Mouse (Mus musculus) cerebellum, adult 11 months (tissue): Measurements from ENCODE around the gene Lekr1.

Experiments
- DNase-seq: peaks from one replicate; pipeline ENCODE4 v3.0.0; 2022

Gene Lekr1

DNA sequence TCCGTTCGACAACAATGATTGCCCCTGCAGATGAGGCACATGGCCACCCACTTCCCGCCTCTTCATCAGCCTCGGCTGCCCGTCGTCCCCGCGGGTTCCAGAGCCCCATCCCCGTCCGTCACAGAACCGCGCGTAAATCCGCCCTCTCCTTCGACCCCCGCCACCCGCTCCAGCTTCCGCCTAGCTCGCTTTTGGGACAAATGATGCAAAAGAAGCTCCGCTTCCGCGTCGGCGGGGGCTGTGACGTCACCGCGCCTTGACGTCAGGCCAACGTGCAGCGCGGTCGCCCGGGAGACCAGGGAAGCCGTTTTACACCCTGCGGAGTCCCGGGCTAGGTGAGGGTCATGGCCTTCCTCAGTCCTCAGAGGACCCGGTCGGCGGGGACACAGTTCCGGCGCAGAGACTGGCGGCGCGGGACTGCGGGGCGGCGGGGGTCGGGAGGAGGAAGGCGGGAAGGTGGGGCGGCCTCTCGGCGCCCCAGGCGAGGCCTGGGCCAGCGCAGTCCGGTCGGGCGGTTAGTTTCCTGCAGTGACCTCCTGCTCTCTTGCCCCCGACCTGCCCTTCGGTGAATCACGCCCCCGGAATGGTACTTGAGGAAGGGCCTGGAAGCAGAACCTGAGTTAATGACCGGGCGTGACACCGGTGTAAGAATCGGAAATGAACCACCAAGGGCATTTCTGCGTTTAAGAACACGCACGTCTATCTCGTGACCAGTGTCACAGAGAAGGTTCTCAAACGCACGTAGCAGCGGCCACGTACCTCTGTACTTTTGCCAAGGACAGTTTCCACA is at the start of gene Lekr1:
Lekr1 (plus strand) TSS at position 252 of the 790 bp plus-strand sequence.
- DNase-seq = peak; percentile 87

DNA sequence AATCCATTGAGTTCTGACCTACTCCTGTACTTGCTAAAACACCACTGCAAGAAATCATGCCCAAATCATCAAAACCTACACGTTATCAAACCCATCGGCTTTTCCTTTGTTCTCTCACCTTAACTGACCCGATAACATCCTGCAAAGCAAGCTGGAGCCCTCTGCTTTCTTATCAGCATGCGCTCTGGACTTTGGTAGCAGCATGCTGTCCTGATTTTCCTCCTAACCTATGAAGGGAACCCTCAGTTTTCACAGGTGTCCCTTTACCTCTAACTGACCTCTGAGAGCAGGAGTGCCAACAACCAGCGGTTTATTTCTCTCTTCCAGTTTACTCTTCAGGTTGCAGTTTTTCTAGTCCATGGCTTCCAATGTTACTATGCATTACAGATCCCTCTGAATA is 48.5 kb upstream of the Lekr1 start:
- no peak for DNase-seq

DNA sequence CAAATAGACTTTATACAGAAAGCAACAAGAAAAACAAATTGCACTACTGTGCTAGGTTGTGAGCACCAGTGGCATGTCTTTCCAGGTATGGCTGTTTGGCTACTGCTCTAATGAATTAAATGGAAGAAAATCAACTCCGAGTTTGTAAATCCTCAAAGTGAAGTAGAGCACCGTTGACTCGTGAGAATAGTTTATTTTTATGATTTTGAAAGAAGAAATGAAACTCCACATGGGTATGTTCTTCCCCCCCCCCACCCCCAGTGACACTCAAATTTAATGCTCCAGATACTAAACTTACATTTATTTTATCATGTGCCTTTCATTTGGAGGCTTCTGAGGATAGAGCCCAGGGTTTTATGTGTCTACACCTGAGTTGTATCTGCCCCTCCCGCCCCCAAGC is 46.7 kb upstream of the Lekr1 start:
- DNase-seq = no peak

DNA sequence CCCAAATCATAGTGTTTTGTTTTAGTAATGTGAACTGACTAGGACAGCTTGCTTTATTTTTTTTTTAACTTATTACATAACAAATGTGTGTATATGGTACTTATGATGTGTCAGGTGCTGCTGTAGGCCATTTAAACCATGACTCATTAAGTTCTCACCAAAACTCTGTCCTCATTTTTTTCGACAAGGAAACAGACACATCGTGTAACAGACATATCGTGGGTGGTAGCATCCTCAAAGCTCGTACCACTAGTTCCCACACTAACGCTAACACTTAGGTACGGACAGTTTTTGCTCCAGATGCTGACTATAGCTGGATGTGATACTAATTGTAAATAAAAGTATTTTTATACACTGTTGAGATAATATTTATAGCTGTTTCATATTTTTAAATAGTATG is 43.0 kb upstream of the Lekr1 start:
- DNase-seq = no peak

DNA sequence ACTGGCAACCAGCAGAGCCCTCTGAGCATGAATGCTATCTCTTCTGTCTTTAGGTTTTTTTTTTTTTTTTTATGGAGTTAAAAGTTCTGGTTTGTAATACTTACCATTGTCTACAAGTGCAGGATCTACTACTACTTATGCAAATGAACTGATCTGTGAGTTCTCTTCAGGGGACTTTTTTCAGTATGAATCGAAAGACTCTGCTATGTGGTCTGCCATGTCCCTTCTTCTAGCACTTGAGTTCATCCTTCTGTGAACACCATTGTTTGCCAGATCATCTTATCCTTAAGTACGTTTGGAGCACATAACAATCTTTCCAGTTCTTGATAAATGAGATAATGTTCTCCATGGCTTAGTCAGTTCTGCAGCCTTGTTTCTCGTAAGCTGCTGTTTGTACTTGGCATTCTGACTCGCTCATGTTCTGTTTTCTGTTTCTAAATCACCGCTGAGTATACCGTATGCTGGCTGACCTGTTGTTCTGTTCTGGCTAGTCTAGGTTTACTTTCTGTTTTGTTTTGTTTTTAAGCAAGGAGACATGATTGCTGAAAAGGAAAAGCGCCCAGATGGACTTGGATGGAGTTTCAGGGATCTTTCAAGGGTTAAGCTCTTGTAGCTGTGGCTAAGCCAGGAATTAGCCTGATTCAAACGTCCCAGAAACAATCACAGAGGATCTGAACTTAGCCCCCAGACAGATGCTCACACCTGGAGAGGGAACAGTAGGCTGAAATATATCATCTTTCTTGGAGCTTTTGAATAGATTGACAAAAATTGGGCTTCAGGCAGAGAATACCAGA is 40.3 kb upstream of the Lekr1 start:
- DNase-seq = no peak

DNA sequence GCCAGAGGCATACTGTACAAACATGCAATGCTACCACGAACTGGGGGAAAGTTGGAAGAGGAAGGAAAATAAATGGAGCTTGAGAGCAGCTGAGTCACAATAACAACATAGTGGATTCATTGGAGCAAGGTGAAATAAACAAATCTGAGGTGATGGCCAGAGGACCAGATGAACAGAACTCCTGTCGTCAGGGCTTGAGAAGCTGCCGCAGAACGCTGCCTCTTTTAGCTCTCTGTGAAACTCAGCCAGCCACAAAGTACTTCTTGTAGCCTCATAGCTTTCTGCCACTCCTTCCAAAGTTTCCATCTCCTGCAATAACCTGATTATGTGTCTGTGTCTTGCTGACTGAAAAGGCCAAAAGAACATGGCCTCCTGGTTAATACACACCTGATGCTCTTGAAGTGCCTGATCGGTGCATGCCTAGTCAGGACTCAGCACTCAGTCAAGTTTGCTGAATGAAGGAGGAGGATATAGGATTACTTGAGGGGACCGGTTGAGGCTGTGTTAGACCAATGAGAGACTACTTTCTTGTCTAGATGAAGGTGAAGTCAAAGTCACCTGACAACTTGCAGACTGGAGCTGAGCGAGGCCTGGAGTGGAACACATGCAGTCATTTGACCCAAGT is 39.6 kb upstream of the Lekr1 start:
- no peak for DNase-seq

DNA sequence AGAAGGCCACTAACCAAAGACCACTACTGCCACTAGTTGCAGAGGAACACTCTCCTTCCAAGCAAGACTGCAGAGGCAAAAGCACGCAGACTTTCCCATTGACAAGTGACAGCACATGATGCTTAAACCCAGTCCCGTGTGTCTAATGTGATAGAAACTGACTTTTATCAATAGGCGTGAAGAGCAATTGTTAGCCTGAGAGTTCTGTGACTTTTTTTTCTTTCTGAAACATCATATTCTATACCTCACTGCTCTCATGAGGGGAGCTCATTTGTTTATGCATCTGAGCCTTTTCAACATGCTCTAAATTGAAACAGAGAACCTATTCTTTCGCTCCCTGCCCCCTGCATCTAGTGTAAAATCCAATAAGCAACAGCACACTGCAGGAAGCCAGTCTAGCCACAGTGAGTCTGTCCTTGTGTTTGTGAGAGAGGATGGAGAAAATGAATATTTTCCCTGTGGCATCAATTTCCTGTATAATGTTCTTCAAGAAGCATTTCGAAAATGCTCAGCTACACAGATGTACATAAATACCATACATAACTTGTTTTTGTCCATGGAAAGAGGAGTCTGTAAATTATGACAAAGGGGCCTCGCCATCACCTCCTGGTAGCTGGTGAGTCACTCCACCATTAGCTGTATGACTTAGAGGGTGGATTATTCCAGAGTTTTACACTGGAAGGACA is 38.9 kb upstream of the Lekr1 start:
- no peak for DNase-seq

DNA sequence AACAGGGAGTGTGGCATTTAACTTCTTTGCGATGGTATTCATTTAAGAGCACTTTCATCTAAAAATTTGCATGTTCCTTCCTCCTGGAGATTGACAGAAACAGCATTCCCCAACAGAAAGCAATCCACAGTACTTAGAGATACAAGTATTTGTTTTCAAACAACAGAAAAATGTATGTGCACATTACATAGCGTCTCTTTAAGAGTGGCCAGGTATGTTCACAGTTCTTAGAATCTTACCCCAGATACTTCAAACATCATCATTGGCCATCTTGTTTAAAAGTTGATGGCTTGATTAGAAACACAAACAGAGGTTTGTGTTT is 38.4 kb upstream of the Lekr1 start:
- no peak for DNase-seq

DNA sequence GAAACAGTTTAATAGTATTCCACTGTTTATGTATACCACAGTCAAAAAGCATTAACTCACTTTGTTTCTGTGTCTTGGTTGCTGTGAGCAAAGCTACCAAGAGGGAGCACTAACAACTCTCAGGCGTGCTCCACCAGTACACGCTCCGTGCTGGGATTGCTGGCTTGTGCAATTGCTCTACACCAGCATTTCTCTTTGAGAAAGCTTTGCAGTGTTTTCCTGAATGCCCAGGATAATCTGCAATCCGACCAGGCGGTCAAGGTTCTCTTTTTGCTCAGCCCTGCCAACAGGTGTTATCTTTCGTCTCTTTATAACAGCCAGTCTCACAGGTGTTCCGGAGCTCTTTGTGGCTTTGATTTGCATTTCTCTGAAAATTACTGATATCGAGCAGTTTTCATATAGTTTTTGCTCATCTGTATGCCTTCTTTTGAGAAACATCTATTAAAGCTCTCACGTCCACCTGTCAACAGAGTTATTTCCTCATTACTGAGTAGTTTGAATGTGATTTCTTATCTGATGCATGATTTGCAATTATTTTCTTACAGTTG is 36.4 kb upstream of the Lekr1 start:
- DNase-seq = no peak

DNA sequence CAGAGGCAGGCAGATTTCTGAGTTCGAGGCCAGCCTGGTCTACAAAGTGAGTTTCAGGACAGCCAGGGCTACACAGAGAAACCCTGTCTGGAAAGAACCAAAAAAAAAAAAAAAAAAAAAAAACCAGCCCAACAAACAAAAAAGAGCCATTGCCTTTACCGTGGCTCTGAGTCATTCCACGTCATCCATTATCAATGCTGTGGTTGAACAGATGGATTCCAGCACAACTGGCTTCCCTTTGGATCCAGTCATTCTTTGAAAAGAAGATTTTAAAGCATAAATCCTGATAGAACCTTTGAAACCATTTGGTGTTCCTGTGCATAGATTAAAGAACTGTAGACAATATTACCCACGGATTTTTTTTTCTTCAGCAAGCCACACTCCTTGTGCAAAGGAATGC is 32.4 kb upstream of the Lekr1 start:
- DNase-seq = no peak

DNA sequence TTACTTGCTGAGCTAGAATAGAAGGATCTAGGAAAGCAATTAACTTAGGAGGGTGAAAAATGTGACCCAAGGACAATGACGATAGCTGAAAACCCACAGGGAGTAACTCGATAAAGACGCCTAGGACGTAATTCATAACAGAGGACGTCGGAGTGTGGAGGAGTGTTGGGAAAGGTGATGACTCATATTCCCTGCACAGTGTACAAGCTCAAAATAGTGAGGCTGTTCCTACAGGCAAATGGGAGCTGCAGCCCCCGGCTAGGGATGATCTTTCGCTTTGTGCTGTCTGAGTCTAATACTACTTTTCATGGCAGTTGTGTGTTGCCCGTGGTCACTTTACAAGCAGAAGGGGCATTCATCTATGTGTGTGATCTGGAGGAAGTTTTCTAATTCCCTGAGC is 30.0 kb upstream of the Lekr1 start:
- no peak for DNase-seq

DNA sequence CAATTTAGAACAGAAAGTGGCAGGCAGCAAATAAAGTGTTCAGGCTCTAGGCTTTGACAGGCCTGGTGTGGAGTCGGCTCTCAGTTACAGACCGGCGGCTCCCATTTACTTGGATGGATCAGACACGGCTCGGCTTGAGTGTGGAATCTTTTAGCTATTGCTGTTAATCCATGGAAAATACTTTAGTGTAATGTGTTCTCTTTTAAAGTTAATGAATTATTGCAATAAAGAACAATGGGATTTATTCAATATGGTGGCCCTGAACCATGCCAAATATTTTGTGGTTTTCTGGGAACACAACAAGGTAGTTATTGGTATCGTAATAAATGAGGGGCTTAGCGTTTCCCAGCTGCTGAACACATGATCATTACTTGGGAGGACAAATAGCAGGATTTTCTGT is 28.7 kb upstream of the Lekr1 start:
- no peak for DNase-seq

DNA sequence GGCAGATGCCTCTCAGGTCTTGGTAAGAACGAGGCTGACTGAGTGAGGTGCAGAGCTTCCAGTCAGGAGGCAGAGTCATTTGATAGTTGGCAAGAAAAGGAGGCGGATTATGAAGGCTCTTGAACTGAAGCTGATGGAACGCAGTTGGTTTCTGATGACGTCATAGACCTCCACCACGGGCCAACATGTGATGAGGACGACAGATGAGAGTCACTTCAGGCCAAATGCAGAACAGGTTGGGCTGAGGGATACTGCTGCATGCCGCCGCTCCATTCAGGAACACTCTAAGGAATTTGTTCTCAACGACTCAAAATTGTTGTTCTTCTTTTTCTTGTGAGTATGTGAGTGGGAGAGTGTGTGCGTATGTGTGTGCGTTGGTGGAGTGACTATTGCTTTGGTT is 27.1 kb upstream of the Lekr1 start:
- no peak for DNase-seq

DNA sequence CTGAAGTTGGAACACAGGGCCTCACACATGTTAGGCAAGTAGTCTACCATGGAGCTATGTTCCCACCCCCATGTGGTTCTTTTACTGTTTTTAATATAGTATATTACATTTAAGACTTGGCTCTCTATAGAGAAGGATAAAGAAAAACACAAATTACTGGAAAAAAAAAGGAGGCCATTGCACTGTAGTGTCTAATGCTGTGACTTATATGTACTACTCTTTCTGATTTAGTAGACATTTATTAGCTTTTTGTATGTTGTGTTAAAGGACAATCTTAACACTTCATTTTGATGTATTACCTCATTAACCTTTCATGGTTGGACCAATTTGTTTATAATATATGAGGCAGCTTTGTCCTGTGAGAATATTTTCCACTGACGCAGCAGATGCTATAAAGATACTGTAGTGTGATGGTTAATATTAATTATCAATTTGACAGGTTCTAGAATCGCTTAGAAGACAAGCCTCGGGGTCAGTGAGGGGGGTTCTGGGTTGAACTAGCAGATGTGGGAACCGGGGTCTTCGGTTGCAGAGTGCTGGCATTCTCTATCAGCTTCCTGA is 26.5 kb upstream of the Lekr1 start:
- DNase-seq = no peak

DNA sequence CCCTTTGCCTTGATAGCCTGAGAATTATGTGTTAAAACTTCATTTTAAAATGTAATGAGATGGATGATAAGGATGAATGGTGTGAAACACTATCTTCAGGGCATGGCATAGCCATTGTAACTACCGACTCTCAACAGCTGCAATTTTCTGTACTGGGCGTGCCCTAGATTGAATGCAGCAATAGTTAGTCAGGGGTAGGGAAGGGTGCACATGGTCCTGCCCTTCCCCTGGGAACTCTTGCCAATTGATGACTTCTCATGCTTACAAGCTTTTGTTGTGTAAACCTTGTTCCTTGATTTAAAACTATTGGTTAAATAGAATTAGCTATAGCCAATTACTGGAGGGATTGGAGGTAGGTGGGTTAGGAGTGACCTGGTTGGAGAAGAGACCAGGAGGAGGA is 23.1 kb upstream of the Lekr1 start:
- DNase-seq = no peak

DNA sequence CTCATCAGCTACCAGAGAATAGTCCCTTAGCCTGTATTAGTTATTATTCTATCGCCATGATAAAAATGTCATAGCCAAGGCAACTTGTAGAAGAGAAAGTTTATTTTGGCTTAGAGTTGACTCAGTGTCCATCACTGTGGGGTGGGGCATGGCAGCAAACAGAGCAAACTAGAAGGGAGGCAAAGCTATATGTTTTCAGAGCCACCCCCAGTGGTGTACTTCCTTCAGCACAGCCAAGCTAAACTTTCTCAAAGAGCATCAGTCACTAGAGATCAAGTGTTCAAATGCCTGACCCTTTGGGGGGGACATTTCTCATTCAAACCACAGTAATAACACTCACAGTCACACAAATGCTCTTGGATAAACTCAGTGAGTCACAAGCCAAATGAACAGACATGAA is 22.4 kb upstream of the Lekr1 start:
- DNase-seq = no peak

DNA sequence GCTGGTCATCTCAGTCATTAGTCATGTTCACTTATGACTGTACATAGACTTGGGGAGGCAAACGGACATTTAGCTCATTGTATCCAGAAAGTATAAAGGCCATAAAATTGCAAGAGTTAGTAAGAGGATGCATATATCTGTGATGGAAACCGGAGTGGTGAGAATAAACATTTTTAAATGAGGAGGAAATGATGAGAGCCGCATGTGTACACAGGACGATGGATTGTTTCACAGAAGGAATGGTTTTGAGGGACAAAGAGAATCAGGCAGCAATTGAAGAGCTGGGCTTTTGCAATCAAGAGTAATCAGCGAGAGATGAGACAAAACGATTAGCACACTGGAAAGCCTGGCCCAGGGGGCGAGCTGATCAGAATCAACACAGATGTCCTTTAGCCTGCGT is 18.4 kb upstream of the Lekr1 start:
- DNase-seq = no peak

DNA sequence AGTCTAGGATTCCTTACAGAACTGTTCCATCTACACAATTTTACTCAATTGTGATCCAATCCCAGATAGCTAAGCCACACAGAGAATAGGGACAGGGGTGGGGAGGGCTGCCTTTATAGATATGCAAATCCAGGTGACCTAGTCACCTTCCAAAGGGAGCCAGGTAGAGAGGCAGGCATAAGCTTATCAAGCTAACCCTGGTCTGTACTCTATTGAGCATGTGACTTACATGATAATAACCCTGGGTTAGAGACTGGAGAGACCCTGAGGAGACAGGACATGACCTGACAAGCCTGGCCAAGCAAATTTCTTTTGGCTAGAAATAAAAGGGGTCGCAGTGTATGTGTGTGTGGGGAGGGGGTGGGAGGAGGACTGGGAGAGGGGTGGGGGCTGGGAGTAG is 17.1 kb upstream of the Lekr1 start:
- DNase-seq = no peak

DNA sequence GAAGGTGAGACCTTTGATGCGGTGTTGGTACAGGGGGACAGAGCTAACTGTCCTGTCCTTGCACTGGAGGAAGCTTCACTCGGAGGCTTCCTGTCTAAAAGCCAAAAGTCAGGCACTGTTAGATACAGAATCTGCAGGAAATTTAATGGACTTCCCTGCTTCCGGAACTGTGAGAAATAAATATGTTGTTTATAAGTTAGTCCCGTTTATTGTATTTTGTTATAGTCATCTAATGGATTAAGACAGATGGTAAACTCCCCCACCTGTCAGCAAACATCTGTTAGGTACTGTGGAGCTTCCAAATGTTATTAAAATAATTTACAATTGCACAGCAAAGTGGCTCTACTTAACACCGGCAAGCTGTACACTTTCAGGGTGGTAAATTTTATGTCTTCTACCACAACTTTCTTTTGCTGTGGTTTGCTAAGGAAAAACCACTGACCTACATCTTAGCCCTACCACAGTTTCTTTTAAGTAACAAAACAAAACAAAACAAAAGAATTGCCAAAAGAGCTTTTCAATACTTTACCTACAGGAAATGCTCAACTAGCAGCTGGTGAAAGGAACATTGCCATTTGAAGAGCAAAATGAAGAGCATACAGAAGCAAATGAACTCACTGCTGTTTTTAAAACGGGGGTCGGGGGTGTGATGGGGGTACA is 15.7 kb upstream of the Lekr1 start:
- no peak for DNase-seq

DNA sequence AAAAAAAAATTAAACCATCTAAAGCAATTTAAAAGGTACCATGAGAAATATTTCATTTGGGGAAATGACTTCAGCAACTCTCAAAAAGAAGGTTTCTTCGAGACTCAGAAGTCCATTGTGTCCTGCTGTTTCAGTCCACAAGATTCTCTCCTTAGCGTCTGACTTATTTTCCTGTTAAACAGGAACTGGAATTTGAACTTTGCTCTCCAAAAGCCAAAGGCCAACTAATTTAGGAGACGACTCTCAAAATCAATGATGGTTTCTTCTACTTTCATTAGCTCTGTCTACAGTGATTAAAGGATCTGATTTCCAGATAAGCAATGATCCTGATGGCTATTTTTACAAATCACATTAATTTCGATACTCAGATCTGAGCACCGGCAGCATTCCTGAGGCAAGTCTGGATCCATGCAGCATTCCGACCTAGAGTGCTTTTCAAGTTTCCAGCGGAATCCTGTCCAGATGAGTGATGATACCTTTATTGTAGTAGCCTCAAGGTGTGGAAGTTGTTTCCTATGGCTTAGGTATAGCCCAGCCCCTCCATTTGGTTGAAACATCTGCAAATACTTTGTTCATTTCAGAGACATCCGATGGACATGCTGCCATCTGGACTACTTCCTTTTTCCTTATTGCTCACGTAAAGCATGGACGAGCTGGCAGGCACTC is 11.4 kb upstream of the Lekr1 start:
- no peak for DNase-seq

DNA sequence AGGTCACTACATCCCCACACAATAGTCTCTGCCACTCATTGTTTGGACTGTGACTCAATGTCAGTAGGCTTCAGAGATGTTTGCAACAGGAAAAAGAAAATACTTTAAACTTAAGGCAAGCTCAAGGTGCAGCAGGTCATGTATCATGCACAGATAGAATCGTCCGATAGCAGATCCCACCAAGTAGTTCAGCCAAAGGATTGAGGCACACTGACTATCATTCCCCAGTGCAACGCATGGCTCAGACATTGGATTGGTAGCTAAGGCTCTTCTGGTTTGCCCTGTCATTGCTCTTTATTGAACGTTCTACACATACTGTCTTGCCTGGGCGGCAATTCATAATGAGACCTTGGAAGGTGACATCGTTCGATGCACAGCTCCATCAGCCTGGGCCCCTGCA is 9.6 kb upstream of the Lekr1 start:
- no peak for DNase-seq
